Mouse (Mus musculus) mammary gland, adult 2 months (tissue): ENCODE measurements around the gene Olfr699. TPM values are rescaled to one million over a fixed set of nuclear protein-coding genes. Genes with fewer than 3 reads are reported as not detected.

Source experiments
- polyA plus RNA-seq: library from polyadenylated mRNA; depleted of rRNA; stranded (reverse); fragments of >200 nt; gene quantifications from 2 replicates; pipeline ENCODE4 v1.2.3, GENCODE M21; 2012; ENCODE audit warnings: low replicate concordance; rRNA removed

Olfr699 gene
- not detected in 2 replicates for polyA plus RNA-seq

DNA sequence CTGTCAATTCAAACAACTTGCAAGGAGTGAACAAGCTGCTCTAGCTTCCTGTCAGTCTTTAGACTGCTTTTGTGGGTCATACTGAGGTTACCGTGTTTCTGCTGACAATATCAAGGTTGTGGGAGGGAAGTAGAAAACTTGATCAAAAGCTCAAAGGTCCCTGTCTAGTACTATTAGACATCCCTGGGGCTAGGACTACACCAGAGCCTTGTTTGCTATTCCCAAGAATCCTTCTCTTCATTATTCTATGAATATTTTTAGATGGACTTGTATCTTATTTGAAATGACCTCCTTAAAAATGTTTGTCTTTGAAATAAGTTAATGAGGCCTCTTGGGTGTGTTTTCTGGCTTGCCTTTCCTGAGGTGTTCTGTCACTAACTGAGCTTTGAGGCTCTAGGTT, at the start of gene Olfr699:
Olfr699 (minus strand) TSS at position 101 of the 400 bp plus-strand sequence.

DNA sequence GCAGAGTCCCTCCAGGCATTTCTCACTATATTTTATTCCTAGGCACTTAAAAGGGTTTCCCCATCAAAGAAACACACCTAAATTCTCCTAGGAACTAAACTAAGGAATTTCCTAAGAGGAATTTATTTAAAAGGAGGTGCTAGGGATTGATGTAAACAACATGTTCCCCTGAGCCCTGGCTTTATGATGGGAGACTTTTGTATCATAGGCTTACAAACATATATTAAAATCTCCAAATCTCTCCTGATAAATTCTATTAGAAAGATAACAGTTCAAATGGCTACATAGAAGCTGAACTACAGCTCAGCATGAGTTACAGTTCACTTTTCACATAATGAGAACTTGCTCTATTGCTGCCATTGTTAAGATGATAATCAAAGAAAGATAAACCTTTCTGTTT, 40.8 kb upstream of the Olfr699 start, which contains the start of gene Olfr702:
Olfr702 (minus strand) TSS at position 101 of the 400 bp plus-strand sequence.

DNA sequence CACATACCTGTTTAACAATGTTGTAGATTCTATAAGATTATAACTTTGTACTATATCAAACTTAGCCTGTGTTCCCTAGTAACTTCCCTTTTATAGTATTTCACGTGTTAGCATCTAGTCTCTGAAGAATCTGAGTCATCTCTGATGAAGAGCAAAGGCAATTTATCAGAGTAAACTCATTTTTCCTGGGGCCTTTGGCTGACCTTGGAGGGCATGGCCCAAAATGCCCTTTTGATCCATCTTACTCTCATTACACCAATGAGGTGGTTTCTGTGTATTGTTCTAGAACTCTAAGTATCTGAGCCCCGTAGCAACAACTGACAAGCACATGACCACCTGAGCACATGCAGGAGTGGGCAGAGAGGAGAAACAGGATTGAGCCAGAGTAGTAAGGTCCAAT, 20.8 kb upstream of the Olfr699 start, which contains the start of gene Olfr701:
Olfr701 (plus strand) TSS at position 301 of the 400 bp plus-strand sequence.

DNA sequence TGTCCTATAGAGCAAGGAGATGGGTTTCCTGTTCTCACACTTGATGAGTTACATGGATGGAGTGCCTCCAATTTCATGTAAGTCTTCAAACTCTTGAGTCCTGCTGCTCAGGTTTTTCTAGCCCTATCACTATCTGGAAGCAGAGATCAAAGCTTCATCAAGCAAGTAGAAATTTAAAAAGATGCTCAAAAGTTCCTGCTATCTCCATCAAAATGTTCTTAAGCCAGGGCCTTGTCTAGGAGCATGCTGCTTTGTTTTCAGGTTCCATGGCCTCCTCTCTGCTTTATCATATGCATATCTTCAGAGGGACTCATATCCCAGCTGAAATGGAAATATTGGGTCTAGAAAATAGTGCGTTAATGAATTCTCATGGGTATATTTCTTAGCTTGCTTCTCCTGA, 15.7 kb upstream of the Olfr699 start, which contains the start of gene Olfr700:
Olfr700 (minus strand) TSS at position 101 of the 400 bp plus-strand sequence.

DNA sequence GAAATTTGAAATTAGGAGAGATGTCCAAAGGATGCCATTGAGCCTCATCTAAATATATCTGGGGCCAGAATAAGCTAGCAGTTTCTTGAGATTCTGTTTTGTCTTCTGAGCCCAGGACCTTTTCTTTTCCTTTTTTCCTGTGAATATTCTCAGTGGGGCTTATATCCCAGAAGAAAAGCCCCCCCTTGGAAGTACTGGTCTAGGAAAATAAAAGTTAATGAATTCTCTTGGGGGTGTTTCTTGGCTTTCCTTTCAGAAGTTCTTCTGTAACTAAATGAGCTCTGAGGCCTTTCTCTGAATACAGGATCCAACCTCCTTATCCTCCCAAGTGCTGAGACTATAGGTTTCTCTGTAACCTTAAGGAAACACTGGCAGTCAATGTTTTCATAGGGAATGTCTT, 37.7 kb downstream of the Olfr699 start, which contains the start of gene Olfr698:
Olfr698 (minus strand) TSS at position 101 of the 400 bp plus-strand sequence.

DNA sequence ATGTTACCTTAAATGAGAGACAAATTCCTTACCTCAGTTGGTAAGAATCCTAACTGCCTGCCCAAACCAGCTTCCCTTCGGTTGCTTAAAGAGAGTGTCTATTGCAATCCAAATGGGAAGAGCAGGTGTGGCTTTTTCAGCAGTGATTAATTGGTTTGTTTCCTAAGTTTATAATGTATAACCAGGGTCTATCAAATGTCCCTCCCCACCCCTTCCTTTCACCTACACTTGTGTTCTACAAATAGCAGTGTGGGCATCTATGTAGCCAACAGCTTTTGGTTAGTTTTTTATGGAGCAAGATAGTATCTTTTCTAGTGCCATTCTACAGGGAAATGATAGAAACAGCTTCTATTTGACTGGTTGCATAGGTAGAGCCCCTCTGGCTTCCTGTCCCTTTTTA, 50.7 kb downstream of the Olfr699 start, which contains the start of gene Olfr697:
Olfr697 (minus strand) TSS at position 101 of the 400 bp plus-strand sequence.

Other genes with a start within 250 kb of the Olfr699 start
- gene Olfr693, start 112.6 kb downstream of the Olfr699 start, polyA plus RNA-seq = not detected in 2 replicates
- not detected in 2 replicates for gene Olfr694, start 101.4 kb downstream of the Olfr699 start, polyA plus RNA-seq
- not detected in 2 replicates for gene Olfr695, start 76.8 kb downstream of the Olfr699 start, polyA plus RNA-seq
- not detected in 2 replicates for gene Olfr697, start 50.8 kb downstream of the Olfr699 start, polyA plus RNA-seq
- gene Olfr698, start 37.8 kb downstream of the Olfr699 start, polyA plus RNA-seq = not detected in 2 replicates
- gene Olfr700, start 15.6 kb upstream of the Olfr699 start, polyA plus RNA-seq = not detected in 2 replicates
- not detected in 2 replicates for gene Olfr701, start 20.9 kb upstream of the Olfr699 start, polyA plus RNA-seq
- gene Olfr702, start 40.7 kb upstream of the Olfr699 start, polyA plus RNA-seq = not detected in 2 replicates
- gene Olfr703, start 50.2 kb upstream of the Olfr699 start, polyA plus RNA-seq = not detected in 2 replicates
- not detected in 2 replicates for gene Olfr704, start 70.0 kb upstream of the Olfr699 start, polyA plus RNA-seq
- not detected in 2 replicates for gene Olfr705, start 83.7 kb upstream of the Olfr699 start, polyA plus RNA-seq
- not detected in 2 replicates for gene Olfr706, start 95.0 kb upstream of the Olfr699 start, polyA plus RNA-seq
- not detected in 2 replicates for gene Olfr707, start 108.0 kb upstream of the Olfr699 start, polyA plus RNA-seq
- not detected in 2 replicates for gene Olfr1532-ps1, start 114.8 kb upstream of the Olfr699 start, polyA plus RNA-seq
- not detected in 2 replicates for gene Olfr709-ps1, start 139.0 kb upstream of the Olfr699 start, polyA plus RNA-seq
- not detected in 2 replicates for gene Olfr710, start 155.1 kb upstream of the Olfr699 start, polyA plus RNA-seq
- gene Olfr6, start 170.7 kb upstream of the Olfr699 start, polyA plus RNA-seq = not detected in 2 replicates
- not detected in 2 replicates for gene Olfr711, start 182.3 kb upstream of the Olfr699 start, polyA plus RNA-seq
- not detected in 2 replicates for gene Olfr2, start 212.9 kb upstream of the Olfr699 start, polyA plus RNA-seq
- gene Olfr713, start 238.0 kb upstream of the Olfr699 start, polyA plus RNA-seq = not detected in 2 replicates